Mouse (Mus musculus): ENCODE results near the gene C130026I21Rik.
"Not testable (repeated sequence)": the region's sequence is repeated elsewhere in the genome, so short reads cannot be mapped to it uniquely, and the experiment has no call there.

Gene C130026I21Rik

GRCm38 (mm10) chr1:85030211-85030610, 240.2 kb downstream of the C130026I21Rik start:
- DNase-seq (ENCODE audit: low spot score) = not testable (repeated sequence)

- DNase-seq (ENCODE audit: low spot score) = not testable (repeated sequence)
Measured at GRCm38 (mm10) chr1:85011933-85012332, 258.4 kb downstream of the C130026I21Rik start.

- DNase-seq (ENCODE audit: low spot score) = not testable (repeated sequence)
Measured at GRCm38 (mm10) chr1:85010947-85011346, 259.4 kb downstream of the C130026I21Rik start.

GRCm38 (mm10) chr1:85007737-85008136, 262.6 kb downstream of the C130026I21Rik start:
- DNase-seq (ENCODE audit: low spot score) = not testable (repeated sequence)

GRCm38 (mm10) chr1:84999241-84999640, 271.1 kb downstream of the C130026I21Rik start:
- not testable (repeated sequence) for DNase-seq (ENCODE audit: low spot score)

GRCm38 (mm10) chr1:84996305-84996704, 274.1 kb downstream of the C130026I21Rik start:
- DNase-seq (ENCODE audit: low spot score) = not testable (repeated sequence)

- not testable (repeated sequence) for DNase-seq (ENCODE audit: low spot score)
Measured at GRCm38 (mm10) chr1:84994461-84994860, 275.9 kb downstream of the C130026I21Rik start.

GRCm38 (mm10) chr1:84993688-84994319, 276.6 kb downstream of the C130026I21Rik start:
- not testable (repeated sequence) for DNase-seq (ENCODE audit: low spot score)

GRCm38 (mm10) chr1:84993235-84993634, 277.1 kb downstream of the C130026I21Rik start:
- DNase-seq (ENCODE audit: low spot score) = not testable (repeated sequence)

- not testable (repeated sequence) for DNase-seq (ENCODE audit: low spot score)
Measured at GRCm38 (mm10) chr1:84992827-84993226, 277.5 kb downstream of the C130026I21Rik start.

- DNase-seq (ENCODE audit: low spot score) = not testable (repeated sequence)
Measured at GRCm38 (mm10) chr1:84989044-84989443, 281.3 kb downstream of the C130026I21Rik start.

GRCm38 (mm10) chr1:84987729-84988128, 282.6 kb downstream of the C130026I21Rik start:
- not testable (repeated sequence) for DNase-seq (ENCODE audit: low spot score)

- DNase-seq (ENCODE audit: low spot score) = not testable (repeated sequence)
Measured at GRCm38 (mm10) chr1:84961779-84962178, 308.6 kb downstream of the C130026I21Rik start.

GRCm38 (mm10) chr1:84957713-84958112, 312.7 kb downstream of the C130026I21Rik start:
- not testable (repeated sequence) for DNase-seq (ENCODE audit: low spot score)

- not testable (repeated sequence) for DNase-seq (ENCODE audit: low spot score)
Measured at GRCm38 (mm10) chr1:84956771-84957170, 313.6 kb downstream of the C130026I21Rik start.

GRCm38 (mm10) chr1:84952456-84953181, 317.7 kb downstream of the C130026I21Rik start:
- DNase-seq (ENCODE audit: low spot score) = no peak

GRCm38 (mm10) chr1:84951566-84951965, 318.8 kb downstream of the C130026I21Rik start:
- no peak for DNase-seq (ENCODE audit: low spot score)

GRCm38 (mm10) chr1:84947390-84947789, 323.0 kb downstream of the C130026I21Rik start:
- DNase-seq (ENCODE audit: low spot score) = no peak

- DNase-seq (ENCODE audit: low spot score) = no peak
Measured at GRCm38 (mm10) chr1:84945950-84946349, 324.4 kb downstream of the C130026I21Rik start.

- DNase-seq (ENCODE audit: low spot score) = no peak
Measured at GRCm38 (mm10) chr1:84943549-84943948, 326.8 kb downstream of the C130026I21Rik start.

Data from testis, postnatal 10 days (tissue).